Mouse (Mus musculus): ENCODE results near the gene Med10. TPM values are rescaled to one million over a fixed set of nuclear protein-coding genes. Genes with fewer than 3 reads are reported as not detected.

Med10 gene
- polyA plus RNA-seq, 1 experiment from 2014 or later: 112 TPM

DNA sequence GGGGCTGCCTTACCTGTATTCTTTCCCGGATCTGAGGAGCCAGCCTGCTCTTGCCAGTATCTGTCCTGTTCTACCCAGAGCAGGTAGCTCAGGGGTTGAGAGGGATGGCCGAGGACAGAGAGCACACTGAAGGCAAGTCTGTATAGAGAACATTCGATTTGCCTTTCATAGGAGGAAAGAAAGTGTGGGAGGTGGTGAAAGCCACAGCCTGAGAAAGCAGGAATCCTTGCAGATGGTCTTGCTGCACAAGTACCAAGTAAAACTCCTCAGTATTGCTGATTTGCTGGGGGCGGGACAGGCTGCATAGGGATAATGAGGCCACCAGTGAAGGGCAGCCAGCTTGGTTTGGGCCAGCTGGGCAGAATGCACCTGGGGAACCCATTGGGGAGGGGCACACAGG lies 16.1 kb downstream of the Med10 start:
- ATAC-seq (ENCODE audit: low read depth) (no peak), DNase-seq (ENCODE audit: low spot score) (no peak)
- Histone ChIP-seq H3K27me3 (replicated peaks; ENCODE audit: control insufficient read depth, insufficient read depth, low read length) (no peaks in the 10 kb centered on the region), H3K4me1 (ENCODE audit: control insufficient read depth, insufficient read depth, low read length) (no peaks in the 10 kb centered on the region), H3K36me3 (ENCODE audit: control insufficient read depth, insufficient read depth, low read length) (peaks cover 35% of the 10 kb centered on the region), H3K9ac (ENCODE audit: low read depth, low read length) (no peak overlapping the region), H3K4me3 (ENCODE audit: low read depth, low read length) (no peak overlapping the region), H3K4me2 (ENCODE audit: low read depth, low read length) (no peak overlapping the region), H3K27ac (replicated peaks; ENCODE audit: low read depth, low read length) (no peak overlapping the region), H3K9me3 (ENCODE audit: control insufficient read depth, low read length) (no peaks in the 10 kb centered on the region)
- WGBS: 87% methylated on average over 4 of the region's 4 CpGs

DNA sequence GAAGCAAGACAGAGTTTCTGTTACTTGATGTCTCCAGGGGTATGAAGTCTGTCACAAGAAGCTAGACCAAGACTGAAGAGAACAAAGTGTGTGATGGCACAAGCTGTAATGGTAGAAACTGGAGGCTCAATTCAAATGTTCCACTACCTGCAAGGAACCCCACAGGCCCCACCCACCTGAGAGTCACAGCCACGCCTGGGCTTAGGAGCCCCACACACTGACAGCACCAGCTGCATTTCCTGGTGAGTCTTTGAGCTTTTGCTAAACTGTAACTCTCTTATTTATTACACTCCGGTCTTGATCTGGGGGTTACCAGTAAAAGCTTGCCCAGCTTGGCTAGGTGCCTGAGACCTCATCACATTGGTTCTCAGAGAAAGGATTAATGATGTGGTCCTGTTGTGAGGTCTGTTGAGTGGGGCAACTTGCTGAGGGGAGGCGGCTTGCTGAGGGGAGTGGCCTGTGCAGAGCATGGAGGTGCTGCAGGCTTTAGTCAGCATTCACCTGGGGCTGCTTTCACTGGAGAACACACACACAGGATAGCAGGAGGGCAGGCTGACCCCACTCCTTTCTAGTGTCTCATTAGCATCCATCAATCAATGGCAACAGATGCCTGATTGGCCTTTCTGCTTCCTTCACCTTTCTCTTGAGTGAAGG lies 19.1 kb downstream of the Med10 start:
- 47% methylated on average over 3 of the region's 3 CpGs for WGBS
- H3K9me3 ChIP-seq (ENCODE audit: control insufficient read depth, low read length): no peaks in the 10 kb centered on the region
- no peaks in the 10 kb centered on the region for H3K4me1 ChIP-seq (ENCODE audit: control insufficient read depth, insufficient read depth, low read length)
- H3K4me2 ChIP-seq (ENCODE audit: low read depth, low read length): no peak overlapping the region
- H3K27ac ChIP-seq (replicated peaks; ENCODE audit: low read depth, low read length): no peak overlapping the region
- H3K4me3 ChIP-seq (ENCODE audit: low read depth, low read length): no peak overlapping the region
- H3K27me3 ChIP-seq (replicated peaks; ENCODE audit: control insufficient read depth, insufficient read depth, low read length): no peaks in the 10 kb centered on the region
- no peak overlapping the region for H3K9ac ChIP-seq (ENCODE audit: low read depth, low read length)
- no peak for DNase-seq (ENCODE audit: low spot score)
- peak; percentile 41; the same call in 1 of the 2 replicates for ATAC-seq (ENCODE audit: low read depth)
- H3K36me3 ChIP-seq (ENCODE audit: control insufficient read depth, insufficient read depth, low read length): peaks cover 7% of the 10 kb centered on the region

DNA sequence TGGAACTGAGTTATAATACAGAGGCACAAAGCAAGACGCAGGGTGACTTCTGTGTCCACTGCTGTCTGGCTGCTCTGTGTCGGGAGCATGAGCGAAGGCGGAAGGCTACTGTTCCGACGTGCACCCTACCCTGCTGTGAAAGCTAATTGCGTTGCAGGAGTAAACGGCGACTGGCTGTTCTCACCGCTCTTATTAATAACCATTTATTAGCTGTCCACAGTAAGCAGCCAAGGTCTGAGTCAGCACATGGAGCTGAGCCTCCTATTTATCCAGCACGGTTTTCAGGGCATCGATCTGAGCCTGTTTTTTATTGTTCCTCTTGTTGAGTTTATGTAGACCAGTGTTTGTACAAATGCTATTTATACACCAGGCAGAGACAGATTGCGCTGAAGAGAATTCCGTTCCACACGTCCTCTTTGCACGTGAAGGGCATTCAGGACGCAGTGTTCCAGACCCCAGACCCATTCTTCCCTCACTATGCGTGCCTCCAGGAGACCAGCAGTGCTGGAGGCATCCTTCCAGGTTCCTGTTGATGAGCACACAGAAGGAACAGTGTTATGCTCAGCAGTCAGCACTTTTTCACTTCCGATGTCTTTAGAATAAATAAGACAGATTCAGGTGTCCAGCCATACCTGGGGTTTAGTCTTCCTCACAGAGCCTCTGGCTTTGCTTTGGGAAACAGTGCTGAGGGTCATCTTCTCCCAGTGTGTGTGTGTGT lies 21.9 kb downstream of the Med10 start:
- DNase-seq (ENCODE audit: low spot score) (no peak), ATAC-seq (ENCODE audit: low read depth) (no peak)
- Histone ChIP-seq H3K9ac (ENCODE audit: low read depth, low read length) (no peak overlapping the region), H3K36me3 (ENCODE audit: control insufficient read depth, insufficient read depth, low read length) (no peaks in the 10 kb centered on the region), H3K4me3 (ENCODE audit: low read depth, low read length) (no peak overlapping the region), H3K27me3 (replicated peaks; ENCODE audit: control insufficient read depth, insufficient read depth, low read length) (no peaks in the 10 kb centered on the region), H3K9me3 (ENCODE audit: control insufficient read depth, low read length) (no peaks in the 10 kb centered on the region), H3K4me2 (ENCODE audit: low read depth, low read length) (no peak overlapping the region), H3K27ac (replicated peaks; ENCODE audit: low read depth, low read length) (no peak overlapping the region), H3K4me1 (ENCODE audit: control insufficient read depth, insufficient read depth, low read length) (no peaks in the 10 kb centered on the region)
- 80% methylated on average over 19 of the region's 19 CpGs for WGBS

DNA sequence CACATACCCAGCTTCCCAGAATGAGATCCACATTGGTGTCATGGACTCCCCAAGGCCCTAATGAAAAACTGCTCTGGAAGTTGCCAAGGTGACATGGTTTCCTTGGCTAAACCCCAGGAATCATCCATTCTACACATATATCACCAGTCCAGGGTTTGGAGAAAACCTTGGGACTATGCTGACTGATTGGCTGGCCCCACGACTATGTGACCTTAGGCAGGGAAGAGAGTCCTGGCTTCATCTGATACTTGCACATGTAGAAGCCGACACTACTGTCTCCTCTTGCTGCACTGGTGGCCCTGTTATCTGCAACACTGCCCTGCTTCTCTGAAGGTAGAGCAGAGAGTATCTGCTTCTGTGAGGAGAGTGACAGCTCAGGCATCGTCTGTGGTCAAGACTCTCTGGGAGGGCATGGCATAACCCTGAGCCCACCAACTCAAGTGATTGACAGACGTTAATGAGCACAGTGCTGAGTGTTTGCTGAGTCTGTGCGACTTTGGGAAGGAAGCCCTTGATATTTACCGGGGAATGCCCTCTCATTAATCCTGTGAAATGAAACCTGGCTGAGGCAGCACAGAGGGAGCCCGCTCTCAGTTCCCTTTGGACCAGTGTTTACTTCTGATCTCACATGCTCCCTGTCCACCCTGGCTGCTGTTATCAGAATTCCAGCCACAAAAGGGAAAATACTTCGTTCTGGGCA lies 23.4 kb downstream of the Med10 start:
- Histone ChIP-seq H3K4me2 (ENCODE audit: low read depth, low read length) (no peak overlapping the region), H3K9ac (ENCODE audit: low read depth, low read length) (no peak overlapping the region), H3K36me3 (ENCODE audit: control insufficient read depth, insufficient read depth, low read length) (no peaks in the 10 kb centered on the region), H3K27me3 (replicated peaks; ENCODE audit: control insufficient read depth, insufficient read depth, low read length) (no peaks in the 10 kb centered on the region), H3K9me3 (ENCODE audit: control insufficient read depth, low read length) (no peaks in the 10 kb centered on the region), H3K27ac (replicated peaks; ENCODE audit: low read depth, low read length) (no peak overlapping the region), H3K4me3 (ENCODE audit: low read depth, low read length) (no peak overlapping the region), H3K4me1 (ENCODE audit: control insufficient read depth, insufficient read depth, low read length) (no peaks in the 10 kb centered on the region)
- WGBS: 47% methylated on average over 8 of the region's 8 CpGs
- no peak for ATAC-seq (ENCODE audit: low read depth)
- no peak for DNase-seq (ENCODE audit: low spot score)

DNA sequence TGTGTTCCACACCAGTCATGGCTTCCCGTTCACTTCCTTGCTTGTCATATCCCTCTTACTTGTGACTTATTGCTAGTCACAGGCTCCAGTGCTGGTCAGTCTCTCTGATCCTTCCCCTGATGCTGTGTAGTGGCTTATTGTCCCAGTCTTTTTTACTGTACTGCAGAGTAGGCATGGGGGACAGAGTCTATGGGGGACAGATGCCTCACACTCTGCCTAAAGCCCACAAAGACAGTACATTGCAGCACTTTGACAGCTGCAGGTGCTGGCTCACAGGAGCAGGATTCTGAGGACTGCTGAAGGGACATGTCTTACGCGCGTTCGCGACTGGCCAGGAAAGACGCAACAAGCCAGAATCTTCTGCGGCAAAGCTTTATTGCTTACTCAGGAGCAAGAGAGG lies 28.4 kb downstream of the Med10 start:
- no peaks in the 10 kb centered on the region for H3K27me3 ChIP-seq (replicated peaks; ENCODE audit: control insufficient read depth, insufficient read depth, low read length)
- H3K4me3 ChIP-seq (ENCODE audit: low read depth, low read length): no peak overlapping the region
- H3K9ac ChIP-seq (ENCODE audit: low read depth, low read length): no peak overlapping the region
- no peak overlapping the region for H3K27ac ChIP-seq (replicated peaks; ENCODE audit: low read depth, low read length)
- DNase-seq (ENCODE audit: low spot score) (no peak), ATAC-seq (ENCODE audit: low read depth) (no peak)
- H3K9me3 ChIP-seq (ENCODE audit: control insufficient read depth, low read length): no peaks in the 10 kb centered on the region
- WGBS: 89% methylated on average over 8 of the region's 8 CpGs
- no peaks in the 10 kb centered on the region for H3K4me1 ChIP-seq (ENCODE audit: control insufficient read depth, insufficient read depth, low read length)
- no peaks in the 10 kb centered on the region for H3K36me3 ChIP-seq (ENCODE audit: control insufficient read depth, insufficient read depth, low read length)
- H3K4me2 ChIP-seq (ENCODE audit: low read depth, low read length): no peak overlapping the region

DNA sequence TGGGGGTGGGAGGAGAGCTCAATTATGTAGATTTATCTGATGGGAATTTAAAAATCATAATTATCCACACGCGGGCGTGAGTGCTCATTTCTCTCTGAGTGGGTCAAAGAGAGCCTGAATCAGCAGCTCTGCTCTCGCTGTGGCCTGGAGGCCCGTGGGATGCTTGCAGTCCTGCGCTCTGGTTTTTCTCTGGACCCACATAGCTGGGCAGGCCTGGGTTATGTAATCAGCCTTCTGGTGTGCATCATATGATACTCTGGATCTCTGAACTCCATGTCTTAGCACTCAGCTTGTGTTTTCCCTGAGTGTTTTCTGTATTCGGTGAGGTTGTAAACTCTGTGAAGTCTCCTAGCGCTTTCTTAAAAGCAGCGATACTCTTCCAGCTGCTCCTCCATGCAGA lies 30.4 kb downstream of the Med10 start:
- ATAC-seq (ENCODE audit: low read depth) (no peak), DNase-seq (ENCODE audit: low spot score) (no peak)
- no peaks in the 10 kb centered on the region for H3K9me3 ChIP-seq (ENCODE audit: control insufficient read depth, low read length)
- no peaks in the 10 kb centered on the region for H3K36me3 ChIP-seq (ENCODE audit: control insufficient read depth, insufficient read depth, low read length)
- 88% methylated on average over 9 of the region's 9 CpGs for WGBS
- no peaks in the 10 kb centered on the region for H3K27me3 ChIP-seq (replicated peaks; ENCODE audit: control insufficient read depth, insufficient read depth, low read length)
- no peak overlapping the region for H3K4me2 ChIP-seq (ENCODE audit: low read depth, low read length)
- H3K4me3 ChIP-seq (ENCODE audit: low read depth, low read length): no peak overlapping the region
- H3K27ac ChIP-seq (replicated peaks; ENCODE audit: low read depth, low read length): no peak overlapping the region
- no peaks in the 10 kb centered on the region for H3K4me1 ChIP-seq (ENCODE audit: control insufficient read depth, insufficient read depth, low read length)
- no peak overlapping the region for H3K9ac ChIP-seq (ENCODE audit: low read depth, low read length)

DNA sequence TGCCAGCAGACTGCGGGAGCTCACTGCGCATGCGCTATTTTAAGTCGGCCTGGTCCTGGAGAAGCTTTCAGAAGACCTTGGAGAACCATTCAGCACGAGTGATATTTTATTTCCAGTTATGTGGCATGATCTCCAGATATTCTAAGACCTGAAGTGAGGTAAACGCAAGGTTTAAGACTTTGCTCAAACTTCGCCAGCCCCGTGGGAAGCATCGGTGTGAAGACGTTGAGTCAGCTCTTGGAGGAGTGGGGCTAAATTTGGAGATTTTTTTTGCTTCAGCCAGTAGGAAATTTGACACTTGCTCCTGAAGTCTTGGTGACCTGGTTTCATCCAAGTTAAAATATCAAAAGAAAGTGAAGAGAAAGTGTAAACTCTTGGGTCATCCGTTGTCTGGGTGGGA lies 31.2 kb downstream of the Med10 start:
- 87% methylated on average over 11 of the region's 11 CpGs for WGBS
- H3K9me3 ChIP-seq (ENCODE audit: control insufficient read depth, low read length): no peaks in the 10 kb centered on the region
- no peaks in the 10 kb centered on the region for H3K4me1 ChIP-seq (ENCODE audit: control insufficient read depth, insufficient read depth, low read length)
- no peak overlapping the region for H3K4me2 ChIP-seq (ENCODE audit: low read depth, low read length)
- H3K27ac ChIP-seq (replicated peaks; ENCODE audit: low read depth, low read length): no peak overlapping the region
- DNase-seq (ENCODE audit: low spot score): no peak
- H3K9ac ChIP-seq (ENCODE audit: low read depth, low read length): no peak overlapping the region
- no peaks in the 10 kb centered on the region for H3K27me3 ChIP-seq (replicated peaks; ENCODE audit: control insufficient read depth, insufficient read depth, low read length)
- no peak for ATAC-seq (ENCODE audit: low read depth)
- H3K36me3 ChIP-seq (ENCODE audit: control insufficient read depth, insufficient read depth, low read length): no peaks in the 10 kb centered on the region
- no peak overlapping the region for H3K4me3 ChIP-seq (ENCODE audit: low read depth, low read length)

DNA sequence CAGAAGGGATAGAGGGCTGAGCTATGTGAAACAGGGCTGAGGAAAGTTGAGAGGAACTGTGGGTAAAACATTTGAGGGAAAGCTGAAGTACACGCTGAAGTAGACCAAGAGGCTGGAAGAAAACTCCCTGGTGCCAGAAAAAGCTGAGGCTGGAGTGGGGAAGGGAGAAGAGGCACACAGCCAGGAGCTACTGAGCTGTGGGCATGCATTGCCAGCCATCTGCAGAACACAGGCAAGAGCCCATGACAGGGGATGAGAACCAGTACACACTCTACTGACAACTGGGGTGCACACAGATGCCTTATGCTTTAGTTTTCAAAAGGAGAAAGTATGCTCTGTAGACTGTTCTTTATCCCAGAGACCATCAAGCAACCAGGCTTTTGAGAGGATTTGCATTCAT lies 43.4 kb downstream of the Med10 start:
- DNase-seq (ENCODE audit: low spot score): no peak
- Histone ChIP-seq H3K4me2 (ENCODE audit: low read depth, low read length) (no peak overlapping the region), H3K36me3 (ENCODE audit: control insufficient read depth, insufficient read depth, low read length) (no peaks in the 10 kb centered on the region), H3K27ac (replicated peaks; ENCODE audit: low read depth, low read length) (no peak overlapping the region), H3K27me3 (replicated peaks; ENCODE audit: control insufficient read depth, insufficient read depth, low read length) (no peaks in the 10 kb centered on the region), H3K9me3 (ENCODE audit: control insufficient read depth, low read length) (no peaks in the 10 kb centered on the region), H3K4me1 (ENCODE audit: control insufficient read depth, insufficient read depth, low read length) (no peaks in the 10 kb centered on the region), H3K4me3 (ENCODE audit: low read depth, low read length) (no peak overlapping the region), H3K9ac (ENCODE audit: low read depth, low read length) (no peak overlapping the region)
- 72% methylated on average over 1 of the region's 1 CpGs for WGBS
- no peak for ATAC-seq (ENCODE audit: low read depth)
